Mouse (Mus musculus): ENCODE measurements around the gene Asna1.

DNA sequence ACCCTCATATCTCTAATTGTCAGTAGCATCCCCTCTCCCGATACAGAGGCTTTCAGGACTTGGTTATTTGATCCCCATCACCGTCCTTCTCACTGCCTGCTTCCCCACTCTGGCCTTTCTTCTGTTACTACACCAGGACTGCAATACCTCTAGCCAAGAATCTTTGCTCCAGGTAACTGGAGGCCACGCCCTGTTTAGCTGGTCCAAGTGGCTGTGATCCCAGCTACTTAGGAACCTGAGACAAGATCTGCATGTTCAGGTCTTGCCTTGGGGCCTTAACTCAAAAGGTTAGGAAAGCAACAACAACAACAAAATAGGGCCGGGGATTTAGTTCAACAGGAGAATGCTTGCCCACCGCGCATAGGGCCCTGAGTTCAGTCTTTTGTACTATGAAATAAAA lies 18.5 kb upstream of the Asna1 start:
- no peak for TF ChIP-seq CTCF (IDR thresholded peaks at IDR 0.05; ENCODE audit: control insufficient read depth, insufficient read depth, insufficient read length)
- TF ChIP-seq MAX (IDR thresholded peaks at IDR 0.05) = no peak
- TF ChIP-seq USF1 (IDR thresholded peaks at IDR 0.05; ENCODE audit: low read depth) = no peak
- no peak for TF ChIP-seq FOSL1 (IDR thresholded peaks at IDR 0.05; ENCODE audit: insufficient read depth, low read length, poor library complexity, severe bottlenecking)
- no peak for TF ChIP-seq MYOG (IDR thresholded peaks at IDR 0.05; ENCODE audit: control insufficient read depth, extremely low read depth, insufficient read length)
- TF ChIP-seq CEBPB (IDR thresholded peaks at IDR 0.05; ENCODE audit: low read depth) = no peak
- TF ChIP-seq MYOD1 (IDR thresholded peaks at IDR 0.05; ENCODE audit: control insufficient read depth, insufficient read length, low read depth) = no peak
